Mouse (Mus musculus) liver, adult 2 months (tissue): ENCODE measurements around the gene Ptgfrn. TPM values are rescaled to one million over a fixed set of nuclear protein-coding genes. Genes with fewer than 3 reads are reported as not detected.

ENCODE experiments used
- DNase-seq: peaks from one replicate; pipeline ENCODE4 v3.0.0-alpha.2; 2011; ENCODE audit warnings: low read depth, low spot score; ENCODE audit errors: extremely low read depth
- H3K27ac ChIP-seq: fragments of 200-500 bp; replicated peaks from 2 replicates; pipeline ENCODE4 v1.5.1; 2012; ENCODE audit warnings: low read depth, mild to moderate bottlenecking, control low read depth, inconsistent platforms, low read length; ENCODE audit not compliant: insufficient read depth
- H3K27me3 ChIP-seq: fragments of 200-500 bp; 2 replicates; pipeline ENCODE4 v1.6.1; 2012; ENCODE audit warnings: mild to moderate bottlenecking, moderate library complexity, low read length, inconsistent platforms; ENCODE audit not compliant: control insufficient read depth, insufficient read depth
- H3K36me3 ChIP-seq: fragments of 200-500 bp; 2 replicates; pipeline ENCODE4 v1.6.1; 2012; ENCODE audit warnings: low read length, inconsistent platforms; ENCODE audit not compliant: control insufficient read depth, insufficient read depth
- H3K4me1 ChIP-seq: fragments of 200-500 bp; 2 replicates; pipeline ENCODE4 v1.6.1; 2011; ENCODE audit warnings: low read length; ENCODE audit not compliant: control insufficient read depth, insufficient read depth
- H3K4me3 ChIP-seq: fragments of 200-500 bp; 2 replicates; pipeline ENCODE4 v1.5.1; 2011; ENCODE audit warnings: low read depth, mild to moderate bottlenecking, control low read depth, low read length, moderate library complexity; ENCODE audit not compliant: insufficient read depth
- H3K79me2 ChIP-seq: fragments of 200-500 bp; 2 replicates; pipeline ENCODE4 v1.6.1; 2012; ENCODE audit warnings: inconsistent platforms, mild to moderate bottlenecking, low read length, moderate library complexity; ENCODE audit not compliant: control insufficient read depth, insufficient read depth
- H3K9ac ChIP-seq: fragments of 200-500 bp; 2 replicates; pipeline ENCODE4 v1.6.1; 2012; ENCODE audit warnings: low read depth, mild to moderate bottlenecking, control low read depth, inconsistent platforms, low read length
- CTCF ChIP-seq: fragments of 200-500 bp; IDR thresholded peaks from 2 replicates; pipeline ENCODE4 v1.5.1; 2011; ENCODE audit warnings: low read depth, low read length, control low read depth
- POLR2A ChIP-seq: fragments of 200-500 bp; IDR thresholded peaks from 2 replicates; pipeline ENCODE4 v1.6.1; 2011; ENCODE audit warnings: low read length, control low read depth; ENCODE audit not compliant: insufficient read depth; ENCODE audit errors: extremely low read depth
- WGBS: fragments of 180-500 bp; shearing (Covaris S2); methylation state at CpG from one replicate; pipeline ENCODE4 v1.1.7; 2018; 5-methylcytosine and 5-hydroxymethylcytosine counted together
- polyA plus RNA-seq: library from polyadenylated mRNA; depleted of rRNA; stranded (reverse); fragments of >200 nt; gene quantifications from 2 replicates; pipeline ENCODE4 v1.2.3, GENCODE M21; 2012
- total RNA-seq: library from RNA; depleted of rRNA; stranded (reverse); fragments of >200 nt; gene quantifications from 2 replicates; pipeline ENCODE4 v1.2.3, GENCODE M21; 2014

Ptgfrn gene
- total and polyA plus RNA-seq, 2 experiments, result 0.88 to 1.8 TPM

DNA sequence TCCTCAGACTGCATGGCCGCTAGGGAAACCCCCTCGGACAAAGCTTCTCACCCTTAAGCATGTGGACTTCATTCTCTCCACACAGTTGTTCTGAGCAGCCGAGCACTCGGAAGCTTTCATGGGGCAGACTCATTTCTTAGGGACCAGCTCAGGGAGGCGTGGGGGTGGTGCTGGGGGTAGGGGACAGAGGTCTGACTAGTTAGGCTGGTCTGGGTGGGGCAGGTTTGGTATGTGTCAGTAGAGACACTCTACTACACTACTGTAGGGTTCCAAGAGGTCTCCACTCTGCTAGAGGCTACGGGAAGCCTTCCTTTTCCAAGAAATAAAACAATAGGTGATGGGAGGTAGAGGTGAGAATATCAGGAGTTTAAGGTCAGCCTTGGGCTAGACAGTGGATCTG lies 65.4 kb downstream of the Ptgfrn start:
- DNase-seq, result no peak
- Histone ChIP-seq H3K36me3 (no peaks in the 10 kb centered on the region), H3K4me3 (no peak overlapping the region), H3K27ac (no peak overlapping the region), H3K4me1 (no peaks in the 10 kb centered on the region), H3K27me3 (no peaks in the 10 kb centered on the region), H3K79me2 (no peaks in the 10 kb centered on the region), H3K9ac (no peak overlapping the region)
- 90% methylated on average over 6 of the region's 6 CpGs for WGBS
- TF ChIP-seq POLR2A (no peak), CTCF (no peak)

- Histone ChIP-seq H3K9ac (no peak overlapping the region), H3K27me3 (no peaks in the 10 kb centered on the region), H3K4me3 (no peak overlapping the region), H3K36me3 (no peaks in the 10 kb centered on the region), H3K79me2 (no peaks in the 10 kb centered on the region), H3K4me1 (no peaks in the 10 kb centered on the region), H3K27ac (no peak overlapping the region)
- TF ChIP-seq POLR2A (no peak), CTCF (no peak)
- no peak for DNase-seq
- WGBS, result 91% methylated on average over 7 of the region's 7 CpGs
These were observed 68.1 kb downstream of the Ptgfrn start for GRCm38 (mm10) chr3:101041997-101042396.

- no peaks in the 10 kb centered on the region for H3K36me3 ChIP-seq
- H3K27me3 ChIP-seq, result no peaks in the 10 kb centered on the region
- TF ChIP-seq POLR2A (no peak), CTCF (no peak)
- WGBS, result 86% methylated on average over 5 of the region's 5 CpGs
- no peak overlapping the region for H3K4me3 ChIP-seq
- no peaks in the 10 kb centered on the region for H3K79me2 ChIP-seq
- H3K27ac ChIP-seq, result no peak overlapping the region
- no peaks in the 10 kb centered on the region for H3K4me1 ChIP-seq
- no peak for DNase-seq
- H3K9ac ChIP-seq, result no peak overlapping the region
These were observed 72.0 kb downstream of the Ptgfrn start for GRCm38 (mm10) chr3:101037984-101038545.

DNA sequence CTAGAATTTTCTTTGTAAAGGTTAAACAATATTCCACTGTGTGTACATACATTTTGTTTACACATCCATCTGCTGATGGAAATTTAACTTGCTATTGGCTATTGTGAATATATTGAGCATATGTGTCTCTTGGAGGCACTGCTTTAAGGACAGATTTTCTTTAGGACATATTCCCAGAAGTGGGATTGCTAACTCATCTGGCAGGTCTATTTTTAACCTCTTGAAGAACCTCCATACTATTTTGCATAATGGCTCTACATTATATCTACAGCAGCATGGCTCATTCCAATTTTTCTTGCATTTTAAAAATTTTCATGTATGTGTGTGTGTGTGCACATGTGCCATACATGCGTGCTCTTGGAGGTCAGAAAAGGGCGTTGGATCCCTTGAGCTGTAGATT lies 74.1 kb downstream of the Ptgfrn start:
- no peak overlapping the region for H3K27ac ChIP-seq
- no peak overlapping the region for H3K9ac ChIP-seq
- 97% methylated on average over 2 of the region's 2 CpGs for WGBS
- DNase-seq, result no peak
- no peaks in the 10 kb centered on the region for H3K4me1 ChIP-seq
- no peak for TF ChIP-seq CTCF
- TF ChIP-seq POLR2A, result no peak
- H3K4me3 ChIP-seq, result no peak overlapping the region
- H3K27me3 ChIP-seq, result no peaks in the 10 kb centered on the region
- no peaks in the 10 kb centered on the region for H3K79me2 ChIP-seq
- H3K36me3 ChIP-seq, result no peaks in the 10 kb centered on the region

GRCm38 (mm10) chr3:101034509-101034908 lies 75.6 kb downstream of the Ptgfrn start:
- H3K9ac ChIP-seq, result no peak overlapping the region
- no peaks in the 10 kb centered on the region for H3K36me3 ChIP-seq
- no peak for DNase-seq
- TF ChIP-seq POLR2A (no peak), CTCF (no peak)
- WGBS, result 88% methylated on average over 9 of the region's 9 CpGs
- no peak overlapping the region for H3K27ac ChIP-seq
- H3K4me3 ChIP-seq, result no peak overlapping the region
- H3K27me3 ChIP-seq, result no peaks in the 10 kb centered on the region
- no peaks in the 10 kb centered on the region for H3K4me1 ChIP-seq
- H3K79me2 ChIP-seq, result no peaks in the 10 kb centered on the region

DNA sequence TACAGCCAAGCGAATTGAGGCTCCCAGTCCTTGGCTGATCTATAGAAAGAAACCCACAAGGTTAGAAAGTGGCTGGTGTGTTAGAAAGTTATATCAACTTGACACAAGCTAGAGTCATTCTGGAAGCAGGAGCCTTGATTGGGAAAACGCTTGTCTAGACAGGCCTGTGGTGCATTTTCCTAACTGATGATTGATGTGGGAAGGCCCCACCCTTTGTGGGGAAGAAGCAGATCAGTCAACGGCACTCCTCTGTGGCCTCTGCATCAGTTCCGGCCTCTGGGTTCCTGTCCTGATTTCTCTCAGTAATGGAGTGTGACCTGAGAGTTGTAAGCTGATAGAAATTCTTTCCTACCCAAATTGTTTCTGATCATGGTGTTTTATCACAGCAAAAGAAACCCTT lies 76.4 kb downstream of the Ptgfrn start:
- no peaks in the 10 kb centered on the region for H3K36me3 ChIP-seq
- no peak overlapping the region for H3K9ac ChIP-seq
- DNase-seq, result no peak
- H3K27ac ChIP-seq, result no peak overlapping the region
- no peak overlapping the region for H3K4me3 ChIP-seq
- no peaks in the 10 kb centered on the region for H3K27me3 ChIP-seq
- no peaks in the 10 kb centered on the region for H3K79me2 ChIP-seq
- no peaks in the 10 kb centered on the region for H3K4me1 ChIP-seq
- WGBS, result 61% methylated on average over 4 of the region's 4 CpGs
- TF ChIP-seq POLR2A (no peak), CTCF (no peak)
